Mouse (Mus musculus) liver, embryonic 14.5 days (tissue): ENCODE results near the gene Ttc30a2.

Experiments
- CTCF ChIP-seq: IDR thresholded peaks from 2 replicates; pipeline ENCODE4 v1.5.1; 2016; ENCODE audit warnings: antibody characterized with exemption, low read depth, control low read depth
- EP300 ChIP-seq: IDR thresholded peaks from 2 replicates; pipeline ENCODE4 v1.6.1; 2016; ENCODE audit warnings: antibody characterized with exemption, low read depth

GRCm38 (mm10) chr2:75985124-75985523, 7.2 kb upstream of the Ttc30a2 start:
- TF ChIP-seq CTCF (peak; percentile 87), EP300 (no peak)
